7 mouse cellular contexts compared by ENCODE assay signal in genomic region chr2:93075738-93076577, GRCm38 (mm10). TPM values are rescaled to one million over a fixed set of nuclear protein-coding genes. Genes with fewer than 3 reads are reported as not detected.
DNase-seq lines count a peak whose midpoint lies in the region; ATAC-seq and TF ChIP-seq lines count a peak whose summit lies in the region.

No protein-coding gene starts in this region.

- TF ChIP-seq POLR2A in MEL (IDR thresholded peaks at IDR 0.05; ENCODE audit: control insufficient read depth in 1 of 2, insufficient read depth in 1 of 2, low read depth in 1 of 2, low read length in 2 of 2, poor library complexity in 1 of 2), result no peak
- TF ChIP-seq POLR2A in bone marrow, adult 2 months (IDR thresholded peaks at IDR 0.05; ENCODE audit: borderline replicate concordance, control insufficient read depth, low read depth, low read length), result no peak

- no peak overlapping the region for H3K4me3 ChIP-seq in MEL (ENCODE audit: control insufficient read depth in 1 of 2, insufficient read depth in 1 of 2, low read depth in 2 of 2, low read length in 2 of 2)
- H3K4me3 ChIP-seq in bone marrow, adult 2 months (replicated peaks; ENCODE audit: control insufficient read depth, low read depth, low read length), result no peak overlapping the region
- no peak overlapping the region for H3K4me3 ChIP-seq in embryonic facial prominence, embryonic 14.5 days (ENCODE audit: low read depth, low read length)
- H3K4me3 ChIP-seq in hindbrain, embryonic 11.5 days (ENCODE audit: low read depth, low read length), result no peak overlapping the region
- no peak overlapping the region for H3K4me3 ChIP-seq in midbrain, embryonic 12.5 days

- WGBS in bone marrow, adult 2 months, result 37% methylated on average over 15 of the region's 15 CpGs
- WGBS in embryonic facial prominence, embryonic 14.5 days, result 41% methylated on average over 15 of the region's 15 CpGs
- 45% methylated on average over 15 of the region's 15 CpGs for WGBS in hindbrain, embryonic 11.5 days
- WGBS in midbrain, embryonic 12.5 days, result 41% methylated on average over 15 of the region's 15 CpGs

- no peaks in the 10 kb centered on the region for H3K79me2 ChIP-seq in MEL (ENCODE audit: control insufficient read depth, insufficient read depth, low read length, poor library complexity)

- peak; percentile 87 to 95 (median 91) for TF ChIP-seq CTCF in MEL (IDR thresholded peaks at IDR 0.05 in 2 of 3, conservative IDR thresholded peaks at IDR 0.05 in 1 of 3; ENCODE audit: control insufficient read depth in 1 of 3, insufficient read depth in 1 of 3, low read depth in 2 of 3, low read length in 3 of 3, poor library complexity in 1 of 3, severe bottlenecking in 1 of 3)
- peak; percentile 82 for TF ChIP-seq CTCF in bone marrow, adult 2 months (IDR thresholded peaks at IDR 0.05; ENCODE audit: control insufficient read depth, insufficient read depth, low read length)

- H3K9ac ChIP-seq in MEL (ENCODE audit: control insufficient read depth, low read depth, low read length, poor library complexity, severe bottlenecking), result no peak overlapping the region
- no peak overlapping the region for H3K9ac ChIP-seq in embryonic facial prominence, embryonic 14.5 days (ENCODE audit: low read depth, low read length)
- no peak overlapping the region for H3K9ac ChIP-seq in hindbrain, embryonic 11.5 days (ENCODE audit: low read depth, low read length)
- no peak overlapping the region for H3K9ac ChIP-seq in midbrain, embryonic 12.5 days (replicated peaks)

- no peak overlapping the region for H3K4me2 ChIP-seq in embryonic facial prominence, embryonic 14.5 days (ENCODE audit: low read depth, low read length)
- no peak overlapping the region for H3K4me2 ChIP-seq in hindbrain, embryonic 11.5 days (replicated peaks; ENCODE audit: low read depth, low read length)
- no peak overlapping the region for H3K4me2 ChIP-seq in midbrain, embryonic 12.5 days (replicated peaks)

- H3K36me3 ChIP-seq in MEL (ENCODE audit: control insufficient read depth in 1 of 2, insufficient read depth in 2 of 2, low read length in 2 of 2), result no peaks in the 10 kb centered on the region
- no peaks in the 10 kb centered on the region for H3K36me3 ChIP-seq in embryonic facial prominence, embryonic 14.5 days (ENCODE audit: control insufficient read depth, insufficient read depth, low read length)
- no peaks in the 10 kb centered on the region for H3K36me3 ChIP-seq in hindbrain, embryonic 11.5 days (ENCODE audit: control insufficient read depth, insufficient read depth, low read length)
- no peaks in the 10 kb centered on the region for H3K36me3 ChIP-seq in midbrain, embryonic 12.5 days

- no peaks in the 10 kb centered on the region for H3K9me3 ChIP-seq in MEL (replicated peaks; ENCODE audit: insufficient read depth, low read length)
- no peaks in the 10 kb centered on the region for H3K9me3 ChIP-seq in embryonic facial prominence, embryonic 14.5 days (ENCODE audit: control insufficient read depth, low read length)
- H3K9me3 ChIP-seq in hindbrain, embryonic 11.5 days (ENCODE audit: control insufficient read depth, low read length), result no peaks in the 10 kb centered on the region
- no peaks in the 10 kb centered on the region for H3K9me3 ChIP-seq in midbrain, embryonic 12.5 days

- no peak overlapping the region for H3K27ac ChIP-seq in MEL (ENCODE audit: control insufficient read depth, low read depth, low read length)
- H3K27ac ChIP-seq in bone marrow, adult 2 months (ENCODE audit: control insufficient read depth, insufficient read depth, low read depth, low read length, poor library complexity), result no peak overlapping the region
- no peak overlapping the region for H3K27ac ChIP-seq in embryonic facial prominence, embryonic 14.5 days (replicated peaks; ENCODE audit: low read depth, low read length)
- no peak overlapping the region for H3K27ac ChIP-seq in hindbrain, embryonic 11.5 days (ENCODE audit: low read depth, low read length)
- no peak overlapping the region for H3K27ac ChIP-seq in midbrain, embryonic 12.5 days (replicated peaks)

- ATAC-seq in embryonic facial prominence, embryonic 14.5 days (ENCODE audit: low read depth), result peak; percentile 51; the same call in 1 of the 2 replicates
- ATAC-seq in hindbrain, embryonic 11.5 days (ENCODE audit: low FRiP score), result peak; percentile 75
- peak; percentile 70 for ATAC-seq in midbrain, embryonic 12.5 days (ENCODE audit: low FRiP score, low read depth)

- H3K27me3 ChIP-seq in MEL (ENCODE audit: control insufficient read depth in 1 of 2, insufficient read depth in 2 of 2, low read length in 2 of 2), result peaks cover 0 to 3% of the 10 kb centered on the region in 2 experiments; a peak in 2 of 4 replicates
- no peaks in the 10 kb centered on the region; the same call in 1 of the 2 replicates for H3K27me3 ChIP-seq in embryonic facial prominence, embryonic 14.5 days (replicated peaks; ENCODE audit: control insufficient read depth, insufficient read depth, low read length)
- H3K27me3 ChIP-seq in hindbrain, embryonic 11.5 days (ENCODE audit: control insufficient read depth, insufficient read depth, low read length), result no peaks in the 10 kb centered on the region
- 0 out of 2 replicates have a peak, but pooled peaks cover 20% of the 10 kb centered on the region for H3K27me3 ChIP-seq in midbrain, embryonic 12.5 days

- no peaks in the 10 kb centered on the region for H3K4me1 ChIP-seq in MEL (ENCODE audit: control insufficient read depth in 1 of 2, insufficient read depth in 2 of 2, low read length in 2 of 2)
- H3K4me1 ChIP-seq in bone marrow, adult 2 months (ENCODE audit: control insufficient read depth, insufficient read depth, low read length), result no peaks in the 10 kb centered on the region
- no peaks in the 10 kb centered on the region for H3K4me1 ChIP-seq in embryonic facial prominence, embryonic 14.5 days (ENCODE audit: control insufficient read depth, insufficient read depth, low read length)
- H3K4me1 ChIP-seq in hindbrain, embryonic 11.5 days (replicated peaks; ENCODE audit: control insufficient read depth, insufficient read depth, low read length), result peaks cover under 1% of the 10 kb centered on the region; the same call in 1 of the 2 replicates
- H3K4me1 ChIP-seq in midbrain, embryonic 12.5 days, result peaks cover 8% of the 10 kb centered on the region

- TF ChIP-seq EP300 in MEL (IDR thresholded peaks at IDR 0.05; ENCODE audit: low read depth in 1 of 2, low read length in 2 of 2), result no peak

- DNase-seq in MEL (ENCODE audit: low read depth, low spot score), result peak; percentile 72
- peak; percentile 77 for DNase-seq in embryonic facial prominence, embryonic 14.5 days (ENCODE audit: low spot score)
- peak; percentile 92 for DNase-seq in hindbrain, embryonic 11.5 days (ENCODE audit: low spot score)
- DNase-seq in layer of hippocampus, postnatal 36 days, result peak; percentile 31 to 36
- DNase-seq in spleen, adult 12 weeks (ENCODE audit: low spot score), result peak; percentile 11

- TF ChIP-seq RAD21 in MEL (IDR thresholded peaks at IDR 0.05; ENCODE audit: low read depth, low read length), result peak; percentile 59

TF ChIP-seq in MEL, 35 proteins besides CTCF, POLR2A, EP300 and RAD21:
- no peak for TF ChIP-seq MAFK (IDR thresholded peaks at IDR 0.05; ENCODE audit: borderline replicate concordance, low read depth, low read length)
- peak; percentile 49 for TF ChIP-seq ZC3H11A (IDR thresholded peaks at IDR 0.05; ENCODE audit: low read depth, low read length)
- peak; percentile 88 for TF ChIP-seq SMC3 (IDR thresholded peaks at IDR 0.05; ENCODE audit: low read depth, low read length)
- no peak for TF ChIP-seq KAT2A (conservative IDR thresholded peaks at IDR 0.05; ENCODE audit: low read depth, low read length)
- no peak for TF ChIP-seq MAZ (IDR thresholded peaks at IDR 0.05; ENCODE audit: low read depth, low read length)

RNA-seq across cellular contexts. Expression of gene Prdm11, which starts 30.0 kb away (rescaled TPM):
- total RNA-seq in MEL (2012; rRNA removed), result 5.5 and 5.6 TPM in 2 replicates
- 1 to 10 TPM in 1 of 2 experiments, not detected in 1; 9.2 TPM for polyA plus RNA-seq in MEL (2012; ENCODE audit: insufficient read depth in 1 of 2, insufficient read length in 2 of 2, low read depth in 1 of 2, low replicate concordance in 2 of 2, missing spikeins in 1 of 2)
- polyA plus RNA-seq in bone marrow, adult 2 months (2011; ENCODE audit: insufficient read depth, insufficient read length, low replicate concordance, missing spikeins), result 3.0 and 7.6 TPM in 2 replicates
- polyA plus RNA-seq in embryonic facial prominence, embryonic 14.5 days (2014; fragmentation: Nextera tagmentation; extraction: Ambion mirVana), result 4.6 and 4.8 TPM in 2 replicates
- polyA plus RNA-seq in hindbrain, embryonic 11.5 days (2014; fragmentation: Nextera tagmentation; extraction: Ambion mirVana), result 1.5 and 2.2 TPM in 2 replicates
- 10 to 100 TPM; 25.7 to 30.1 TPM for total RNA-seq in layer of hippocampus, postnatal 36 days (2021)
- polyA plus RNA-seq in midbrain, embryonic 12.5 days (2016; fragmentation: Nextera tagmentation; extraction: Ambion mirVana), result 2.0 and 3.4 TPM in 2 replicates

Comparison
In these comparisons a context has a peak if more than half of its experiments do, and no peak if none do; other contexts are left out.
1. DNase-seq: peak in every context shown above with its lines; median percentile 92 in hindbrain, embryonic 11.5 days; 77 in embryonic facial prominence, embryonic 14.5 days; 72 in MEL; 34 in layer of hippocampus, postnatal 36 days; 11 in spleen, adult 12 weeks.